Mouse (Mus musculus) kidney, embryonic 16.5 days (tissue): ENCODE measurements around the gene Gm39566. TPM values are rescaled to one million over a fixed set of nuclear protein-coding genes. Genes with fewer than 3 reads are reported as not detected.

ENCODE experiments used
- ATAC-seq: fragments of 200-750 bp; cut with Nextera tagmentation; 2 replicates; pipeline ENCODE4 v1.8.0; 2017; ENCODE audit warnings: moderate TSS enrichment; ENCODE audit not compliant: low FRiP score, low TSS enrichment
- H3K27ac ChIP-seq: fragments of 300-500 bp; sonication (generic); 2 replicates; pipeline ENCODE4 v1.5.1; 2014; ENCODE audit warnings: low read length
- H3K27me3 ChIP-seq: fragments of 300-500 bp; sonication (generic); 2 replicates; pipeline ENCODE4 v1.6.1; 2014; ENCODE audit warnings: low read length, control low read depth, mixed read lengths; ENCODE audit not compliant: insufficient read depth
- H3K36me3 ChIP-seq: fragments of 300-500 bp; sonication (generic); 2 replicates; pipeline ENCODE4 v1.6.1; 2014; ENCODE audit warnings: low read length, control low read depth, mixed read lengths; ENCODE audit not compliant: insufficient read depth
- H3K4me1 ChIP-seq: fragments of 300-500 bp; sonication (generic); 2 replicates; pipeline ENCODE4 v1.6.1; 2014; ENCODE audit warnings: low read length, control low read depth, mixed read lengths; ENCODE audit not compliant: insufficient read depth
- H3K4me2 ChIP-seq: fragments of 300-500 bp; sonication (generic); replicated peaks from 2 replicates; pipeline ENCODE4 v1.6.1; 2014; ENCODE audit warnings: low read depth, low read length
- H3K4me3 ChIP-seq: fragments of 300-500 bp; sonication (generic); 2 replicates; pipeline ENCODE4 v1.5.1; 2014; ENCODE audit warnings: mild to moderate bottlenecking, low read length
- H3K9ac ChIP-seq: fragments of 300-500 bp; sonication (generic); replicated peaks from 2 replicates; pipeline ENCODE4 v1.6.1; 2014; ENCODE audit warnings: low read length
- H3K9me3 ChIP-seq: fragments of 300-500 bp; sonication (generic); 2 replicates; pipeline ENCODE4 v1.6.1; 2016; ENCODE audit warnings: low read length, control low read depth
- WGBS: fragments of 180-500 bp; shearing (Covaris S2); extraction: QIAGEN DNeasy Blood & Tissue Kit; methylation state at CpG from one replicate; pipeline ENCODE4 v1.1.7; 2014; 5-methylcytosine and 5-hydroxymethylcytosine counted together
- polyA plus RNA-seq: library from polyadenylated mRNA; unstranded; fragments of >200 nt; fragmentation: Nextera tagmentation; extraction: Ambion mirVana; gene quantifications from 2 replicates; pipeline ENCODE4 v1.2.1, GENCODE M21; 2015

Gm39566 gene
- polyA plus RNA-seq, 1 experiment from 2014 or later, result not detected

DNA sequence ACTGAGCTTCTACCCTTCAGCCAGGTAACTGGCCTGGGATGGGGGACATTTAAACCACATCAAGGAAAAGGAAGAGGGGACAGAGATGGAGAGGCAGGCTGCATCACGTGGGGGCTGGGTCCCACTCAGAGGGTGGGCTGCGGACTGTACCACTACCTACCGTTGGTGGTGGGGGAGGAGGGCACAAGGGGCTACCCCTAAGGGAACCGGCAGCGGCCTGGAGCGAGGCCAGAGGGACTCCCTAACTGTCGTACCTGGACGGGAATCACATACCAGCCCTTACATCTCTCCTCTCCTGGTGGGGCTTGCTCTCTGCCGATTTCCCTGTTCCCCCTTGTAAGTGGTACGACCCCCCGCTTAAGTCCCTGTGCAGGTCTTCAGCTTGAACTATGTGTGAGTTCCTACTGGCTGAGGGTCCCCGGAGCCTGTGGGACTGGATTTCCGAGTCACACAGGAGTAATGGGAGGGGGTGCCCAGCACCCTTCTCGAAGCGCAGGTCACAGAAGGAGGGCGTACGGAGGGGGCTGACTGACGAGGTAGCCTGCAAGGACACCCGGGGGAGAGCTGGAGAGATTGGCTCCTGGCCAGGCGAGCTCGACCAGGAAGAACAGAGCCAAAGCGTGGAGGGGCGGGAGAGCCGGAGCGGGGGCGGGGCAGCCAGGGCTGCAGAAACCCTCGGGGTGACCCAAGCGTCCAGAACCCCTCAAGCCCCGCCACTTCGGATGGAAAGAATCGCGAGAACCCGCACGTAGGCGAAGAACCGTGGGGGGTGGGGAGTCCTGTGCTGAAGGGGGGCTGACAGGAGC lies 14.5 kb downstream of the Gm39566 start:
- H3K9ac ChIP-seq, result peak overlapping the region; percentile 77
- no peaks in the 10 kb centered on the region for H3K36me3 ChIP-seq
- no peaks in the 10 kb centered on the region for H3K9me3 ChIP-seq
- peaks cover 22% of the 10 kb centered on the region for H3K27me3 ChIP-seq
- peak overlapping the region; percentile 78 for H3K27ac ChIP-seq
- under 1% methylated on average over 36 of the region's 36 CpGs for WGBS
- H3K4me2 ChIP-seq, result peak overlapping the region; percentile 98
- H3K4me1 ChIP-seq, result peaks cover 64% of the 10 kb centered on the region
- ATAC-seq, result peak; percentile 64
- peak overlapping the region; percentile 66 for H3K4me3 ChIP-seq

DNA sequence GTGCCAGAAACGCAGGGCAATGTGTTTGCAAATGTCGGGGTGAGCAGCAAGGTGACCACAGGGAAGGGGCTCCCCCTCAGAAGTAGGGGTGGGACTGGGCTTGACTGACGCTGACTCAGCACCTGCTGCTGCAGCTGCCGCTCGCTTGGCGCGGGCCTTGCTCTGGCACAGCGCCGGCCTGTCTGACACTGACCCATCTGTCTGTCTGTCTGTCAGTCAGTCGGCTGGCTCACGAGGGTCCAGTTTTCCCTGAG lies 15.0 kb downstream of the Gm39566 start:
- peaks cover 63% of the 10 kb centered on the region for H3K4me1 ChIP-seq
- peak overlapping the region; percentile 77 for H3K9ac ChIP-seq
- no peaks in the 10 kb centered on the region for H3K9me3 ChIP-seq
- 0% methylated on average over 10 of the region's 11 CpGs for WGBS
- peak overlapping the region; percentile 98 for H3K4me2 ChIP-seq
- peak overlapping the region; percentile 66 for H3K4me3 ChIP-seq
- peaks cover 22% of the 10 kb centered on the region for H3K27me3 ChIP-seq
- H3K36me3 ChIP-seq, result no peaks in the 10 kb centered on the region
- peak; percentile 0; the same call in 1 of the 2 replicates for ATAC-seq
- peak overlapping the region; percentile 78 for H3K27ac ChIP-seq

DNA sequence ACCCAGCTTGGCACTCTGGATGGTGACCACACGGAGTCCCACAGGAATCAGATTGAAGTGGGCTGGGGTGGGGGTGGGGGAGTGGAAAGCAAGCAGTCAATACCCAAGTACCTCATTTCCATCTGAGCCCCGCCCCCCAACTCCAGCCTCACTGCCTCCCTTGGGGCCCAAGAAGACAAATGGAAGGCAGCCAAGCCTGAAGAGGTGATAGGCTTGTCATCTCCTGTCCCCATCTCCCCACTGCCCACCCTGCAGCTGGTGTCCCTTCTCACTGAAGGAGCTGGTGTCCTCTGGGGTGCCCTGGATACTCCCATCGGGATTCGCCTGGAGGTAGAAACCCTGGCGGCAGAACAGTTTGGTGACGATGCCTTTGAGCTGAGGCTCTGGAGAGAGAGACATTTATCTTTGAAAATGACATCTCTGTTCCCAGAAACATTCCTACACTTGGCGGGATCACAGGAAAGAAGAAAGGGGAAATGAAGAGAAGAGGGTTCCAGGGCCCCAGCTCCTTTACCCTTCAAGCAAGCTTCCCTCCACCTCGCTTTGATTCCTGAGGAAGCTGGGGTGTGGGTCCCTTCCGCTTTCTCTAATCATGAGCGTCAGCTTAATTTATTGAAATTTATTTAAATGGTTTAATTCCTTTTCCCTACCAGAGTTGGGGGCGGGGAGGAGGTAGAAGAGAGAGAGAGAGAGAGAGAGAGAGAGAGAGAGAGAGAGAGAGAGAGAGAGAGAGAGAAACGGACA lies 15.5 kb downstream of the Gm39566 start:
- Histone ChIP-seq H3K4me1 (peaks cover 58% of the 10 kb centered on the region), H3K27me3 (peaks cover 18% of the 10 kb centered on the region), H3K9me3 (no peaks in the 10 kb centered on the region), H3K9ac (0 out of 2 replicates have a peak overlapping the region, but pooled peaks have one; percentile 36), H3K36me3 (no peaks in the 10 kb centered on the region), H3K27ac (no peak overlapping the region), H3K4me2 (peak overlapping the region; percentile 98), H3K4me3 (peak overlapping the region; percentile 66)
- ATAC-seq, result no peak
- WGBS, result 17% methylated on average over 12 of the region's 12 CpGs

DNA sequence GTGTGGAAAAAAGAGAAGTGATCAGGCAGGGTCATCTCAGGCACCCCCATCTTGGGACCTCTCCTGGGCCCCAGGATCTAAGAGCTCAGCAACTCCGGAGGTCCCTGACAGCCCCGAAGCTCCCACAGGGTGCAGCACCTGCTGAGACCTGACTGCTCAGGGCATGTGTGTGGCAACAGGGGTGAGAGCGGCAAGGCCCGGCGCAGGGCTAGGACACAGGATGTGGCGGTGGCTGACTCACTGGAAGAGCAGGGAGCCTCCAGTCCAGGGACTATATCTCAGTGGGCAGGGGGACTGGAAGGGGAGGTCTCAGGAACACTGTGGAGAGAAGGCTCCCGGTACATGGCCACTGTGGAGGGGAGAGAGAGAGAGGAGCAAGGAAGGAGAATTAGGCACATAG lies 17.2 kb downstream of the Gm39566 start:
- no peak for ATAC-seq
- WGBS, result 79% methylated on average over 7 of the region's 7 CpGs
- no peaks in the 10 kb centered on the region for H3K36me3 ChIP-seq
- H3K27me3 ChIP-seq, result peaks cover 17% of the 10 kb centered on the region
- no peak overlapping the region for H3K4me2 ChIP-seq
- H3K9ac ChIP-seq, result no peak overlapping the region
- H3K27ac ChIP-seq, result no peak overlapping the region
- H3K4me1 ChIP-seq, result peaks cover 44% of the 10 kb centered on the region
- no peak overlapping the region for H3K4me3 ChIP-seq
- no peaks in the 10 kb centered on the region for H3K9me3 ChIP-seq

DNA sequence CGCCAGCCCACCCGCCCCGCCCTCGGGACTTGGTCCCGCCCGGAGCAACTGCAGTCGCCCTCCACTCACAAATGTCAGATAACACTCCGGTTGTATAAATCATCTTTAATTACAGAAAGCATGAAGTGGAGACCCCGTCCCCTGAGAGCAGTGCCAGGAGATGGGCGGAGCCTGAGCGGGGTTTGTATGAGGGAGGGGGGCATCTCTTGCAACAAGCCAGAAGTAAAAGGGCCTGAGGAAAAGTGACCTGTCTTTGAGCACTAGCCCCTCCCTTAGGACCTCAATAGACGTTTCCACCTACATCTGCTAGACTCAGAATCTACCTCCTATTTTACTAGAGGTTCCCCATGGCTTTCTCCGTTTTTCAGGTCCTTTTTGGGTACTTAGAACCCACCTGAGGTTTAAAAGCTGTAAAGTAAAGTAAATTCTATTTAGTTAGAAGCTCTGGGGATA lies 19.1 kb downstream of the Gm39566 start:
- H3K4me2 ChIP-seq, result peak overlapping the region; percentile 96
- peak overlapping the region; percentile 73 for H3K9ac ChIP-seq
- H3K27ac ChIP-seq, result no peak overlapping the region
- no peak for ATAC-seq
- H3K9me3 ChIP-seq, result no peaks in the 10 kb centered on the region
- H3K27me3 ChIP-seq, result peaks cover 5% of the 10 kb centered on the region; the same call in 1 of the 2 replicates
- WGBS, result 2% methylated on average over 13 of the region's 13 CpGs
- H3K36me3 ChIP-seq, result no peaks in the 10 kb centered on the region
- H3K4me3 ChIP-seq, result peak overlapping the region; percentile 62
- H3K4me1 ChIP-seq, result peaks cover 25% of the 10 kb centered on the region

DNA sequence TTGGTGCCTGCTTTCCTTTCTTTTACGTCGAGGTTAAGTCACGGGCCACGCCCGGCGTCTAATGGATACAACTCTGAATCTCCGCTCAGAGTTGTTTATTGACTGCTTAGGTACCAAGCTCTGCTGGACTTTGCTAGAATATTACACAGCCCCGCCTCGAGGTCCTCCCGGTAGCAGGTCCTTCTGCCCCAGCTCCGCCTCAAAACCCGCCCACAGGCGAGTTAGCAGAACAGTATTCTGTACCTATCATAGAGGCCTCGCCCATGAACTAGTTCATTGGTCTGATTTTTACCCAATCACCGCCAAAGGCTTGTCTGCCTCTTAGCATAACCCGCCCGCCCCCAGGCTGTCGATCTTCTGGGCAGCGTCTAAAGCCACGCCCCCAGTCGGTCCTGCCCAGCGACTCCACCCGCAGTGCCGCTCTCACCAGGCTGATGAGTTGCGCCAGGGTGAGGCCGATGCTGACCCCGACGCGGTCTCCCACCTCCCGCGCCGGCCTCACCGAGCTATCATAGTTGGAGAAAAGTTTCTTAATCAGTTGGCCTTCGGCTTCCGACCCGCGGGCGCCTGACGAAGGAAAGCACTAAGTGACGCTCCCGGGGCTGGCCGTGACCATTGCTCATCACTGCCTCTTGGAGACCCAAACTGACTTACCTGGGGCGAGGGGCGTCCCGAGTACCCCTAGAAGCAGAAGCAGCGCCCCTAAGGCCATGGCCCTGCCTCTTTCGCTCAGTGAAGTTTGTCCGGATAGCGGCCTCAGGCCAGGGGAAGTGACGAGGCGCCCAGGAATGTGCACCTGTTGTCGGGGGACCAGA lies 19.7 kb downstream of the Gm39566 start, which contains the start of gene Chrnb1:
Gene Chrnb1 (minus strand): TSS at position 776 of the 815 bp plus-strand sequence.
- Histone ChIP-seq H3K4me2 (peak within 1 kb of the TSS; percentile 96), H3K27me3 (peaks cover 5% of the 10 kb centered on the region; the same call in 1 of the 2 replicates), H3K27ac (0 out of 2 replicates have a peak within 1 kb of the TSS, but pooled peaks have one; percentile 43), H3K9ac (peak within 1 kb of the TSS; percentile 73), H3K9me3 (no peaks in the 10 kb centered on the region), H3K36me3 (no peaks in the 10 kb centered on the region), H3K4me1 (peaks cover 20% of the 10 kb centered on the region), H3K4me3 (peak within 1 kb of the TSS; percentile 62)
- 2% methylated on average over 52 of the region's 52 CpGs for WGBS
- peak; percentile 97 for ATAC-seq

DNA sequence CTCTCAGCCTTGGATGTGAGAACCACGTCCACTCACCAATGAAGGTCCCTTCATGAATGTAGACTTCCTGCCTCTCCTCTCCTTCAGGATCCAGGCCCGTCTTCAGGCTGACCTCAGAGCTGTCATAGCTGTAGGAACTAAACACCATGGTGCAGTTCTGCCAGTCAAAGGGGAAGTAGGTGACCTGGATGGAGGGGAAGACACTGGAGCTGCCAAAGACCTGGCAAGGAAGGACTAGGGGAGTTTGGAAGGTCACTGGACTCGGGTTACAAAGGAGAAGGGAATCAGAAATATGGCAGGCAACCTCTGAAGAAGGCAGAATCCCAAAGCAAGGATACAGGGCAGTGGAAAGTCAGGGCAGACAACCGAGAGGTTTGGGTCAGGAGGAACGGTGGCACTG lies 21.7 kb downstream of the Gm39566 start:
- Histone ChIP-seq H3K9ac (no peak overlapping the region), H3K4me2 (no peak overlapping the region), H3K4me3 (no peak overlapping the region), H3K4me1 (peaks cover 6% of the 10 kb centered on the region; the same call in 1 of the 2 replicates), H3K36me3 (no peaks in the 10 kb centered on the region), H3K27me3 (peaks cover 5% of the 10 kb centered on the region; the same call in 1 of the 2 replicates), H3K9me3 (no peaks in the 10 kb centered on the region), H3K27ac (no peak overlapping the region)
- no peak for ATAC-seq
- WGBS, result 53% methylated on average over 5 of the region's 5 CpGs

DNA sequence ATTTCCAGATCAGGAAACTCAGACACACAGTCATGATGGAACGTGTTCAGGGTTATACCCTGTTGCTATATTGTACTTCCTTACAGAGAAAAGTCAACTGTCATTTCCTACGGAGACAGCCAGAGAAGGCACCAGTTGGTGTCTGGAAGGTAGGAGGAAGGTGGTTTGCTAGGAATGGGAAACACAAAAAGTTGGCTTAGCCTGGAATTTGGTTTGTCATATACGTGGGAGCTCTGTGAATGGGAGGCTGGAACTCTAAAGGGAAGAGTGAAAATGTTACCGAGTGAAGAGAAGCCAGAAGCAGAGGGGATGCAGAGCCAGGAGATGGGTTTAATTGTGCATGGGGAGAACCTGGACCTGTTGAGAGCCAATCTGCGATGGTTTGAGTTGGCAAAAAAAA lies 23.7 kb downstream of the Gm39566 start:
- H3K4me3 ChIP-seq, result no peak overlapping the region
- no peaks in the 10 kb centered on the region for H3K36me3 ChIP-seq
- no peak for ATAC-seq
- H3K9me3 ChIP-seq, result no peaks in the 10 kb centered on the region
- H3K27me3 ChIP-seq, result no peaks in the 10 kb centered on the region; the same call in 1 of the 2 replicates
- H3K27ac ChIP-seq, result no peak overlapping the region
- H3K4me2 ChIP-seq, result no peak overlapping the region
- WGBS, result 73% methylated on average over 5 of the region's 5 CpGs
- peaks cover 6% of the 10 kb centered on the region; the same call in 1 of the 2 replicates for H3K4me1 ChIP-seq
- no peak overlapping the region for H3K9ac ChIP-seq

DNA sequence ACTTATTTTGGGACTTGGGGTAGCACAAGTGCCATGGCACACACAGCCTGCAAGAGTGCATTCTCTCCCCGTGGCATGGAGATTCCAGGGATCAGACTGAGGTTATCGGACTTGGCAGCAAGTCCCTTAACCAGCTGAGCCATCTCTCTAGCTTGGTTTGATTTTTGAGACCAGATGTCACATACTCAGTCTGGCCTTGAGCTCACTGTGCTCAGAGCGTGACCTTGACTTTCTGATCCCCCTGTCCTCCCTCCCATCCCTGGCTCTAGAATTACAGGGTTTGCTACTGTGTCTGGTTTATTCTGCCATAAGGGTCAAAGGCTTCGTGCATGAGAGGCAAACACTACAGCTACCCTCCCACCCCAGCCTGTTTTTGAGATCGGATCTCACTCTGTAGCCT lies 25.7 kb downstream of the Gm39566 start:
- Histone ChIP-seq H3K4me1 (no peaks in the 10 kb centered on the region), H3K27ac (no peak overlapping the region), H3K9ac (no peak overlapping the region), H3K4me2 (no peak overlapping the region), H3K4me3 (no peak overlapping the region), H3K27me3 (no peaks in the 10 kb centered on the region), H3K9me3 (no peaks in the 10 kb centered on the region), H3K36me3 (no peaks in the 10 kb centered on the region)
- no peak for ATAC-seq
- 33% methylated on average over 5 of the region's 5 CpGs for WGBS
